Mouse (Mus musculus) spleen, adult 2 months (tissue): ENCODE results near the gene Bhmt2. TPM values are rescaled to one million over a fixed set of nuclear protein-coding genes. Genes with fewer than 3 reads are reported as not detected.

Source experiments
- DNase-seq, 2 experiments: peaks; one replicate each; pipeline versions ENCODE4 v3.0.0 to v3.0.0-alpha.2; 2012 to 2021; ENCODE audit warnings: low spot score in 2 of 2, low read depth in 1 of 2
- H3K27ac ChIP-seq: fragments of 200-500 bp; 2 replicates; pipeline ENCODE4 v1.5.1; 2012; ENCODE audit warnings: low read length, inconsistent platforms; ENCODE audit not compliant: insufficient read depth
- H3K27me3 ChIP-seq: fragments of 200-500 bp; 2 replicates; pipeline ENCODE4 v1.6.1; 2012; ENCODE audit warnings: mild to moderate bottlenecking, moderate library complexity, low read length, inconsistent platforms; ENCODE audit not compliant: control insufficient read depth, insufficient read depth
- H3K36me3 ChIP-seq: fragments of 200-500 bp; 2 replicates; pipeline ENCODE4 v1.6.1; 2012; ENCODE audit warnings: mild to moderate bottlenecking, low read length, inconsistent platforms; ENCODE audit not compliant: control insufficient read depth, insufficient read depth
- H3K4me1 ChIP-seq: fragments of 200-500 bp; 2 replicates; pipeline ENCODE4 v1.6.1; 2011; ENCODE audit warnings: inconsistent platforms; ENCODE audit not compliant: control insufficient read depth, insufficient read depth, insufficient read length
- H3K4me3 ChIP-seq: fragments of 200-500 bp; 2 replicates; pipeline ENCODE4 v1.5.1; 2011; ENCODE audit warnings: mild to moderate bottlenecking, inconsistent platforms; ENCODE audit not compliant: insufficient read depth, insufficient read length; ENCODE audit errors: extremely low read depth
- CTCF ChIP-seq: fragments of 200-500 bp; IDR thresholded peaks from 2 replicates; pipeline ENCODE4 v1.5.1; 2011; ENCODE audit warnings: mild to moderate bottlenecking, inconsistent platforms; ENCODE audit not compliant: insufficient read depth, insufficient read length, insufficient replicate concordance; ENCODE audit errors: extremely low read depth
- POLR2A ChIP-seq: fragments of 200-500 bp; IDR thresholded peaks from 2 replicates; pipeline ENCODE4 v1.6.1; 2011; ENCODE audit warnings: low read depth, low read length, inconsistent platforms
- WGBS: fragments of 180-500 bp; shearing (Covaris S2); methylation state at CpG from one replicate; pipeline ENCODE4 v1.1.7; 2018; 5-methylcytosine and 5-hydroxymethylcytosine counted together
- polyA plus RNA-seq: library from polyadenylated mRNA; depleted of rRNA; stranded (reverse); fragments of >200 nt; gene quantifications from 2 replicates; pipeline ENCODE4 v1.2.3, GENCODE M21; 2012

Bhmt2 gene
- polyA plus RNA-seq, 1 experiment = not detected

DNA sequence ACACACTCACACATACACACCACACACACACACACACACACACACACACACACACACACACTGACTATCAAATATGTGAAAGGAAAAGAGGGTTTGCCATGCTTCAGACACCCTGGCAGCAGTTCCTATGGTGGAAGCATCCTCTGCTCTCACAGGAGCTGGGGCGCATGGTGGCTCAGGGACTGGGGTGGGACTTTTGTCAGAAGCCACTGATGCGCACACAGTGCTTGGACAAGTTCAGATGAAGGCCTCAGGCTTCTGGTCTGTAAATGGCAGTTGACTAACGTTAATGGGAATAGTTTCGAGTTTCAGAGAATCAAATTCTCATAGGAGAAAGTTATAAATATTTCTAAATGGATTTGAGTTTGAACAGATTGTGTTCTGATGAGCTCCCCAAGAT, 11.1 kb upstream of the Bhmt2 start:
- Histone ChIP-seq H3K4me3 (no peak overlapping the region), H3K27ac (no peak overlapping the region), H3K36me3 (no peaks in the 10 kb centered on the region), H3K27me3 (no peaks in the 10 kb centered on the region), H3K4me1 (no peaks in the 10 kb centered on the region)
- no peak for TF ChIP-seq POLR2A
- TF ChIP-seq CTCF = no peak
- 92% methylated on average over 4 of the region's 4 CpGs for WGBS
- DNase-seq = no peak

- no peak for DNase-seq
- Histone ChIP-seq H3K27ac (no peak overlapping the region), H3K4me1 (no peaks in the 10 kb centered on the region), H3K36me3 (no peaks in the 10 kb centered on the region), H3K27me3 (no peaks in the 10 kb centered on the region), H3K4me3 (no peak overlapping the region)
- no peak for TF ChIP-seq POLR2A
- no peak for TF ChIP-seq CTCF
Observed at GRCm38 (mm10) chr13:93683336-93683735, 9.2 kb upstream of the Bhmt2 start.

GRCm38 (mm10) chr13:93676864-93677263, 2.8 kb upstream of the Bhmt2 start:
- Histone ChIP-seq H3K36me3 (no peaks in the 10 kb centered on the region), H3K27me3 (no peaks in the 10 kb centered on the region), H3K27ac (no peak overlapping the region), H3K4me3 (no peak overlapping the region), H3K4me1 (no peaks in the 10 kb centered on the region)
- TF ChIP-seq CTCF (no peak), POLR2A (no peak)
- WGBS = 79% methylated on average over 9 of the region's 9 CpGs
- DNase-seq = no peak

DNA sequence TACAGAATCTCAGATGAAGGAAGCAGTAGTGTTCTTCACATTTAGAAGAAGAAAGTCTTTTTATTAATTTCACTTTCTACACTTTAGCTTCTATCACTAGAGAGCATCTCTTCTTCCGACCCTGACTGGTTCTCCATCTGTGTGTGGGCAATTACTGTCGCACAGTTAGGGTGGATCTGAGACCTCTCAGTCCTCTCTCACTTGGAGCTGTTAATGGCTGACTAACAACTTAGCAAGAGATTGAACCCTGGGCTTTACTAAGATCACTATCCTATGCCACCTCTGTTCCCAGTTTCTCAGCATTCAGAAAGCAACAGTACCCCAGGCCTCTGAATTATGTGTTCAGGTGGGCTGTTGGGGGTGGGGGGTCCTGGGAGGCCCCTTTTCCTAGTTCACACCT, 806 bp downstream of the Bhmt2 start:
- 84% methylated on average over 2 of the region's 2 CpGs for WGBS
- Histone ChIP-seq H3K4me3 (no peak overlapping the region), H3K27me3 (no peaks in the 10 kb centered on the region), H3K4me1 (no peaks in the 10 kb centered on the region), H3K27ac (no peak overlapping the region), H3K36me3 (no peaks in the 10 kb centered on the region)
- no peak for TF ChIP-seq CTCF
- no peak for TF ChIP-seq POLR2A
- DNase-seq = no peak

DNA sequence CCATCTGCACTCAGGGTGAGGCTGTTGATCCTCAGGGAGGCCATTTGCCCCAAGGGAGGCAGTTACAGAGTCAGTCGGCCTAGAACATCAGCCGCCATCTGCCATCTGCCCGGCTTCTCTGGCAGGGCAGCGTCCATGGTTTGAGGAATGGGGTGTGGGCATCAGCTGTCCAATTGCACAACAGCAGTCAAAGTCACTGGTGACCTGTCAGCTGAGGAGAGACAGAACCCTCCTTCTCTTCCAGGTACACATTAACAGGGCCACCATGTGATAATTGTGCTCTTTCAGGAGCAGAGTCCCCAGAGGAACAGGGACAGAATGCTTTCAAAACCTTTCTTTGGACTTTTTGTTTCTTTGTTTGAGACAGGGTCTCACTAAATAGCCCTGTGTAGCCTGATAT, 1.7 kb downstream of the Bhmt2 start:
- Histone ChIP-seq H3K4me1 (no peaks in the 10 kb centered on the region), H3K27ac (no peak overlapping the region), H3K4me3 (no peak overlapping the region), H3K36me3 (no peaks in the 10 kb centered on the region), H3K27me3 (no peaks in the 10 kb centered on the region)
- TF ChIP-seq POLR2A (no peak), CTCF (no peak)
- DNase-seq = no peak
- WGBS = 93% methylated on average over 4 of the region's 4 CpGs

GRCm38 (mm10) chr13:93667586-93667985, 6.5 kb downstream of the Bhmt2 start:
- Histone ChIP-seq H3K4me3 (no peak overlapping the region), H3K36me3 (no peaks in the 10 kb centered on the region), H3K27me3 (no peaks in the 10 kb centered on the region), H3K27ac (no peak overlapping the region), H3K4me1 (no peaks in the 10 kb centered on the region)
- DNase-seq = no peak
- WGBS = 88% methylated on average over 4 of the region's 4 CpGs
- TF ChIP-seq CTCF (no peak), POLR2A (no peak)

DNA sequence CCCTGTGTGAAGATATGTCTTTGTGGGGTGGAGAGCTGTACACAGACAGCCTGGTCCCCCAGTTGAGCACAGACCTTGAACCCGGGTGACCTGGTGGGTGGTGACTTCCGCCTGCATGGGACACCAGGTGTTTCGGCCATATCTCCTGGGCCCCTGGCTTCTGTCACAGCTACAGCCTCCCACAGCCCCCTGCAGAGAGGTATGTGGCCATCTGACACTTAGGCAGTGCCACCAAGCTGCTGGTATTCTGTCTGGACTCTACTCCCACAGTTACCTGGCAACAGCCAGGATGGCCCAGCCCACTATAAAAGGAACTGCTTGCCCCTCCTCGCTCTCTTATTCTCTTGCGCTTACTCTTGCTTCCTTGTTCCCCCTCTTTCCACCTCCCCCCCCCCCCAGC, 16.2 kb downstream of the Bhmt2 start:
- 88% methylated on average over 5 of the region's 5 CpGs for WGBS
- Histone ChIP-seq H3K27ac (no peak overlapping the region), H3K4me1 (no peaks in the 10 kb centered on the region), H3K27me3 (no peaks in the 10 kb centered on the region), H3K36me3 (no peaks in the 10 kb centered on the region), H3K4me3 (no peak overlapping the region)
- DNase-seq = no peak
- TF ChIP-seq CTCF (no peak), POLR2A (no peak)
